Mouse (Mus musculus): ENCODE results near the gene Trpm6.
A peak's percentile ranks its signal among the peaks of the same experiment; 100 is the strongest.

Gene Trpm6

DNA sequence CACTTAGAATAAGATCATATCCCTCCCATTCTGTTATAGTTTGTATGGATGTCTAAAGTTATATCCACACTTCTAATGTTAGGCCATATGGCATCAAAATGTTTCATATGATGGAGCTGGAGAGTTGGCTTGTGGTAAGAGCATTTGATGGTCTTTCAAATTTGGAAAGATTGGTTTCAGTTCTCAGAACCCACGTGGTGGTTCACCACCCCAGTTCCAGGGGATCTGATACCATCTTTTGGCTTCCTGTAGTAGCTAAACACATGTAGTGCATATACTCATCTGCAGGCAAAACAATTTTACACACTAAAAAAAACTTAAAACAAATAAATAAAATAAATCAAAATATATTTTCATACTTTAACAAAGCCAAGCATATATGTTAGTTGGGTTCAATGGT is 21.3 kb downstream of the Trpm6 start:
- no peak for DNase-seq (ENCODE audit: low spot score in 2 of 2)

DNA sequence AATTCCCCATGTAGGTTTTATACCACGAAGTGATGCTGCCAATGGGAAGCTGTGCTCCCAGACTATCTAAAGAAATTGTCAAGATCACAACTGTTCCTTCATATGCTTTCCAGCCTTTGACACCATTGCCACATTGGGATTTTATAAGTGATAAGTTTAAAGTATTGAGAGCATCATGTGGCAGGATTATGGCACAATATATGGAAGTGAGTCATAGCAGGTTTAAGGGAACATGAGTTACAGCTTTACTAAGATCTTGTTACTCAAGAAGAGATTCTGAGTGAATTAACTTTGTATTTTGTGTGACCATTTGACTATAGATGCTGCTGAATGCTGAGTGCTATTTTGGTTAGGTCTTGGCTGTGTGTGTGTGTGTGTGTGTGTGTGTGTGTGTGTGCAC is 21.8 kb downstream of the Trpm6 start:
- DNase-seq (ENCODE audit: low spot score in 2 of 2) = no peak

GRCm38 (mm10) chr19:18772888-18773488 is 23.2 kb downstream of the Trpm6 start:
- no peak for DNase-seq (ENCODE audit: low spot score in 2 of 2)

GRCm38 (mm10) chr19:18774085-18774484 is 24.3 kb downstream of the Trpm6 start:
- DNase-seq (ENCODE audit: low spot score in 2 of 2) = no peak

DNA sequence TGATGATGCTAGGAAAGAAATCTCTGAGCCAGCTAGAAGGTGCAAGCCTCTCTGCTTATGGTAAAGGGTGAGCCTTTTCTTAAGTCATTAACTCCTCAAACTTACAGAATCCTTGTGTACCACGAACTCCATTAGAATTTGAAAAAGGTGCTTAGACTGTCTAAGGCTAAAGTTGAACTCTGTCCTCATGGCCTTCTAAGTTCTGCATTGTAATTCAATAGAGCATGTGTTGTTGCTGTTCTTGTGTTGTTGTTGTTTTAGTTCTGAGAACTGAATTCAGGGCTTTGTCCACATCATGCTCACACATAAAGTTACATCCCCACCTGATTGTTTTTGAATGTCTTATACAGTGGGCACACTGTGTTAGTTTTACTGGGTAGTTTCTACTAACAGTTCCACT is 49.9 kb downstream of the Trpm6 start:
- DNase-seq (ENCODE audit: low spot score in 2 of 2) = no peak

- DNase-seq (ENCODE audit: low spot score in 2 of 2) = no peak
Observed at GRCm38 (mm10) chr19:18811264-18811663, 61.5 kb downstream of the Trpm6 start.

DNA sequence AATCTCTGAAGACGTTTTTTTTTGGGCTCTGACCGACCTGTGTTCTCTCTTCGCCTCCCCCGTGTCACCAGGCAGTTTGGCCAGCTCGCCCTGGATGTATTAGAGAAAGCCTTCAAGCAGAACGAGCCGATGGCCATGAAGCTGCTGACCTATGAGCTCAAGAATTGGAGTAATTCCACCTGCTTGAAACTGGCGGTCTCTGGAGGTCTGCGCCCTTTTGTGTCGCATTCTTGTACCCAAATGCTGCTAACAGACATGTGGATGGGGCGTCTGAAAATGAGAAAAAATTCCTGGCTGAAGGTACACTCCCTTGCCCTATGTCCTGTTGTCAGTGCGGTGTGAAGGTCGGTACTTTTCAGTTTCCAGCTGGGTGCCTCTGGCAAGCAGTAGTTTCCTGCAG is 65.4 kb downstream of the Trpm6 start:
- DNase-seq (ENCODE audit: low spot score in 2 of 2) = no peak

DNA sequence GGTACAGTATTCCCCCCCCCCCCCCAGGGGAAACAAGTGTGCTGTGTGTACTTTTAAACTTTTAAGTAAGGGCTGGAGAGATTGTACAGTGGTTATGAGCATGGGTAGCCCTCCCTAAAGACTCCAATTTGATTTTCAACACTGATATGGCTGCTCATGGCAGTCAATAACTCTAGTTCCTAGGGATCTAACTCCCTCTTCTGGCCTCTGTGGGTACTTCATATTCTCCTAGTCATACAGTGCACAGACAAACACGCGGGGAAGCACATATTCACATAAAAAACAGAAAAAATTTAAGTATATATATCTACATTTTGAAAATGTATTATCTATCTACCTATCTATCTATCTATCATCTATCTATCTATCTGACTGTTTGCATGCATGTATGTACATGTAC is 67.6 kb downstream of the Trpm6 start:
- no peak for DNase-seq (ENCODE audit: low spot score in 2 of 2)

GRCm38 (mm10) chr19:18828601-18829000 is 78.8 kb downstream of the Trpm6 start:
- DNase-seq (ENCODE audit: low spot score in 2 of 2) = no peak

GRCm38 (mm10) chr19:18831196-18831595 is 81.4 kb downstream of the Trpm6 start:
- no peak for DNase-seq (ENCODE audit: low spot score in 2 of 2)

GRCm38 (mm10) chr19:18834971-18835370 is 85.2 kb downstream of the Trpm6 start:
- DNase-seq (ENCODE audit: low spot score in 2 of 2) = peak; percentile 23 to 47

- DNase-seq (ENCODE audit: low spot score in 2 of 2) = no peak
Observed at GRCm38 (mm10) chr19:18841789-18842562, 92.2 kb downstream of the Trpm6 start.

- DNase-seq (ENCODE audit: low spot score in 2 of 2) = no peak
Observed at GRCm38 (mm10) chr19:18842626-18843025, 92.8 kb downstream of the Trpm6 start.

DNA sequence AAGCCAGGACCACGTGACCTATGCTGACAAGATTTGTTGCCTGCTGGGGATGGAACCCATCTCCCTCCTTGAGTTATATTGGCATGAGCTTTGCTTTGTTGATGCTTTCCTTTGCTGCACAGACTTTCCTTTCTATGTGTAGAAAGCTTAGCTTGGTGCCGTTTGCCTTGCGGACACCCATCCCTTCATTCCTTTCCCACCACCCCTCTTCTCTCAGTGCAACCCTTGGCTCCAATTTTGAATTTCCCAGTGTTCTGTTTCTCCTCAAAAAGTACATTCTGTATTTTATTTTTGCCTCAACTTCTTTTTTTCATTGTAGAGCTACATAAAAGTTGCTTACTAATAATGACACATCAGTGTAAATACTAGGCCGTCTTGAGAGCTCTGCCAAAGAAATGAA is 96.6 kb downstream of the Trpm6 start:
- DNase-seq (ENCODE audit: low spot score in 2 of 2) = no peak

DNA sequence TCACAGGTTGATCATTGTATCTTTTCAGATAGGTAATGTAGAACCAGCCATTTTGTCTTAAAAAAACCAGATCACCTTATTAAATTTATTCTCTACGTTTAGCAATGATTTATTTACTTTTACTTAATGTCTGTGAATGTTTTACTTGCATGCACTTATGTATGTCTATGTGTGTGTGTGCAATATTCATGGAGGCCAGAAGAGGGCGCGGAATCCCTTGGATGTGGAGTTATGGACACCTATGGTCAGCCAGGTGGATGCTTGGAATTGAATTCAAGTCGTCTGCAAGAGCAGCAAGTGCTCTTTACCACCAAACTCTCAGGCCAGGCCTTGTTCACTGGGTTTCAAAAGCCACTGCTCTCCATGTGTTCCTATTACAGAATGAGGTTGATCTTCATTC is 118.5 kb downstream of the Trpm6 start:
- no peak for DNase-seq (ENCODE audit: low spot score in 2 of 2)

DNA sequence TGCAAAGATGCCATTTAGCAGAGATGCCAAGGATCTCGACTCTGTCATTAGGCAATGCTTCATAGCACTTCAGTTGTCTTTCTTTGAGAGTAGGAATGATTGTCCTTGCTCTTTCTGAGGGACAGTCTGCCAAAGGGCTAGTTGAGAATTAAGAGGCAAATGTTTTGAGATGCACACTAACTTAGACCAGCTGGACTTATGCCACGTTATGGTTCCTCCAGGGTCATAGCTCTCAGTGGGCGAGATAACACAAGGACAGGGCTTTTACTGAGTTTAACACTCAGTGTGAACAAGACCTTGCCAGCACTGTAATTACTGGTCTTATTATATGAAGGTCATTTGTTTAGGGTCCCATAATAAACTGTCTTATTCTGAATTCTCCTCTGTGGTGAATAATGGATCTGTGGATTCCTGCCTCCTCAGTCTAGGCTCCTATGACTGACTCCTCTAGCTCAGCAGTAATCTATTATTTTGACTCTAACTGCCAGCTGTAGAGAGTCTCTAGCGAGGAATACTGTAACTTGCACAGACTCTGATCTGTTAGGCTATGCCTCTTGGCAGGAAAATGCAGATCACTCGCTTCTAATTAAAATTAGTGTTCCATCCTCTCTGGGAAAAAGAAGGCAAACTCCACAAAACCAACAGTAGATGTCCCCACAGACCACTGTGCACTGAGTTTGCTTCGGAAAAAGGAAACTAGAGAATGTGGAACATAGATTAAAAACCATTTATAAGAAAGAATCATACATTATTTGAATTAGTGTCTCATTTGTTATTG is 123.2 kb downstream of the Trpm6 start:
- DNase-seq (ENCODE audit: low spot score in 2 of 2) = no peak

GRCm38 (mm10) chr19:18873709-18874644 is 124.2 kb downstream of the Trpm6 start:
- no peak for DNase-seq (ENCODE audit: low spot score in 2 of 2)

GRCm38 (mm10) chr19:18879264-18879663 is 129.5 kb downstream of the Trpm6 start:
- DNase-seq (ENCODE audit: low spot score in 2 of 2) = no peak

DNA sequence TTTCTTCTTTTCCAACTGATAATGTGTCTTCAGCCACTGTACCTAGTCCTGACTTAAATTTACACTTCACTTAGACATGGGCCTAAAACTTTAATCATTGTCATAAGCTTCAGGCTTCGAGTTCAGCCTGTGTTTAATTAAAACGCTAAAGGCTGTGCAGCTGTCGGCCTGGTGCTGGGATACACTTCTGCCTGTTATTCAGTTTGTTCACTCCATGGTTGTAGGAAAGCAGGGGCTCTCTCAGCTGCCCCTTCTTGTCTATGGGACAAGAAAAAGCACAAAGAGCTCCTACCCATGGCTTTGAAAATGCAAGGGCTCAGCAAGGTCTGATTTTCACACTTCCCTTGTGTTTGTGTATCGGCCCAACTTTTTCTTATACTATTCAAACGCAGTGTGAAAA is 131.4 kb downstream of the Trpm6 start:
- no peak for DNase-seq (ENCODE audit: low spot score in 2 of 2)

- no peak for DNase-seq (ENCODE audit: low spot score in 2 of 2)
Observed at GRCm38 (mm10) chr19:18887646-18888407, 138.0 kb downstream of the Trpm6 start.
